Mouse (Mus musculus): Measurements from ENCODE around the gene Alox8.

GRCm38 (mm10) chr11:69221070-69221469 lies 23.4 kb upstream of the Alox8 start:
- TF ChIP-seq CTCF (IDR thresholded peaks at IDR 0.05; ENCODE audit: extremely low read depth, insufficient read depth, insufficient read length, insufficient replicate concordance): no peak
- no peak for TF ChIP-seq POLR2A (IDR thresholded peaks at IDR 0.05; ENCODE audit: low read depth, low read length)

Data from spleen, adult 2 months (tissue).